Mouse (Mus musculus): ENCODE measurements around the gene Map2k7.
"Not testable (repeated sequence)": the region's sequence is repeated elsewhere in the genome, so short reads cannot be mapped to it uniquely, and the experiment has no call there.

Gene Map2k7

DNA sequence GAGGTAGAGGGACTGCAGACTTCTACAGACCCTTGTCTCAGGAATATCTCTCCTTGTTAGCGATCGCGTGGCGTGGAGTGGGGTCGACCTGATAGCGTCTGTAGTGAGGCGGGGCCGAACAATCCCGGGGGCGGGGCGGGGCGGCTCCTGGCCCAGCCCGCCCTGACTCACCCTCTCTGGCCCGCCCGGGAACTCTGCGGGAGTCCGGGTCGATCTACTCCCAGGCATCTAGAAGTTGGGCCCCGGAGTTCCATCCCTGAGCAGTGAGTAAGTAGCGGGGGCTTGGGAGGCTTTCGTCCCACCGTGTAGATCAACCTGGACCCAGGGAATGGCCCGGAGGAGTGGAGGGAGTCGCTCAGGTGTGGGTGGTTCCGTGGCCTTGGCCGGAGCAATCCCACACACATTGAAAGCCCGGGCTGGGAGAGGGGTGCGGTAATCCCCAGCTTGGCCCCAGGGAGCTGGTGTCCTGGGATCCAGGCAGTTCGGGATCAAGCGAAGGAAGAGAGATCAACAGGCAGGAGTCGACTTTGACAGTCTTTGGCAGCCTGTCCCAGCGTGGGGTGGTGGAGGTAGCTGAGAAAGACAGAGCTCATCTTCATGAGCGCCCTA, 11.7 kb upstream of the Map2k7 start, which contains the start of gene Lrrc8e:
Lrrc8e (plus strand) TSS at position 89 of the 609 bp plus-strand sequence.
- no peak for DNase-seq (ENCODE audit: low spot score in 2 of 2)

DNA sequence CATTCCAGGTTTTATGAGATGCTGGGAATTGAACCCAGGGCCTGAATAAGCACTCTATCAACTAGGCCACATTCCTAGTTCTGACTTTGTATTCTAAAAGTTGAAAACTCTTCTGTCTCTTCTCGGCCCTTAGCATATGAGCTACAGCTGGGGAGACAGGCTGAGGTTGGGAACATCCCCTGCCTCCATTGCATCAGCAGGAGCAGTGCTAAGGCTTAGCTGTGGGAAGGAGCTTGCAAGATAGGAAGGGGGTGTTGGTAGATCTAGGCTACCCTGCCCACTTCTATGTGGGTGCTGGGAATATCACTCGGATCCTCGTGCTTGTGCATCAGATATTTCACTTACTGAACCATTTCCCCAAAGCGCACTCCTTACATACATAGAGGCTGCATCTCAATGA, 10.6 kb upstream of the Map2k7 start:
- no peak for DNase-seq (ENCODE audit: low spot score in 2 of 2)

DNA sequence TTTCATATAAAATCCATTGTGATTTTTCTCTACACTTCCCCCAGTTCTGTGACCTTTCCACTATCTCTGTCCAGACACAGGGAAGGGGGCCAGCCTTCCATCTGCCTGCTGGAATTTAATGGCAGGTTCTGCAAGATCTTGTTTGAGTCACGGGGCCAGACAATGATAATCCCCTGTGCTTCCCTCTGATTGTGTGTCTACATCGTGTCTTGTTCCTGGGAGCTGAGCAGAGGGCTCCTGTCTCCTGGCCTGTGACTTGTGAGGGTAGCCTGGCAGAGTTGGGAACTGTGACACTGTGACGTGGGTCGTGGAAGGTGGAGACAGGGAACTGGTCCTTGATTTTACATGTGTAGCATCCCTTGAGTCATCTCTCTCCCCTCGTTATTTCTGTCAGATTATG, 8.8 kb upstream of the Map2k7 start:
- no peak for DNase-seq (ENCODE audit: low spot score in 2 of 2)

DNA sequence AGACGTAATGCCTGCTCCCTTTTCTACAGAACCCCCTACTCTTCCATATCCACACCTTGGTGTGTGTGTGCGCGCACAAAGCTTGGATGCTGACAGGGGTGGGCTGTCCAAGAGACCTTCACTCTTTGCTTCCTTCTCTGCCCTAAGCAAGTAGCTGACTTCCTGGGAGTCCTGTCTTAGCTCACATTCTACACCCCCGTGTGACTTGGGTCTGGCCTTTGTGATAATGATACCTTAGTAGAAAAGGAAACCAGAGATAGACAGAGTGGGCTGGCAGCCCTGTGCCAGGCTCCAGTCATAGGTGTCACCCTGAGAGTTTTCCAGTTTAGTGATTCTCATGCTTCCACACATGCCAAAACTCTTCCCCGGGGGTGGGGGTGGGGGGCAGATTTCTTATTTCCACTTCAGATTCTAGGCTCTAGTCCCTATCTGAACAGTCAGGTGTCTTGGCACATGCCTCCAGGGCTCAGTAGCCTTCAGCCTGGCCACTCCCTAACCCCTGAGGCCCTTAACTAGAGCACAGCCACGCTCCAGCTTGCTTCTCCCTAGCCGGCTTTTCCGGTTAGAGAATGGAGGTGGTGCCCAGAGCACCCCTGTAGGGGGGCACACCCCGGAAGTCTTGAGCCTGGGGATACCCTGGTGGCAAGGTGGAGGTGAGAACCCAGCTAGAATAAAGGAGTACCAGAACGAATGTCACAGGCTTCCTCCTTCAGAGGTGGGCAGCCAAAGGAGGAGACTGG, 7.8 kb upstream of the Map2k7 start:
- DNase-seq (ENCODE audit: low spot score in 2 of 2) = no peak

DNA sequence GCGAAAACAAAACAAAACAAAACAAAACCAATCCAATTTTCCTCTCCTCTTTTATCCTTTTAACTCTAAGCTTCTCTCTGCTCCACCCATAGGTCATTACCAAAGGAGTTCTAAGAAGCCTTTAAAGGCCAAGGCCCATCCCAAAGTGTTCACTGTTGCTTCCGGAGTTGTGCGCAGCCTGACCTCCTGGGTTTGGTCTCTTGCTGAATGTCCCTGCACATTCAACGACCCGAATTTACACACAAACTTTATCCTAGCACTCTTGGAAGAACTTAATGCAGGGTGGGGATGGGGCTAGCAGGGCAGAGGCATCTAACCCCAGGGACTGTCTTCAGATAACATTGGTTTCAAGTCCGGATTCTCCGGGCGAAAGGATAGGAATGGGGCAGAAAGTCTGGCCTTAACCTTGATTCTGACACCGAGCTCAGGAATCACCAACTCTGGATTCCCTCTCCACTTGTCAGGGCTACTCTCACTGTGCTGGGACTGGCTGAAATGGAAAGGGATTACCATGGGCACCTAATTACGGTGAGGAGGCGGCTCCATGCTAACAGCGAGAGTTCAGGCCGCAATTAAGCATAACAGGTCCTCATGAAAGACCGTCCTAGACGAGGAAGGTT, 616 bp upstream of the Map2k7 start:
- DNase-seq (ENCODE audit: low spot score in 2 of 2) = no peak

DNA sequence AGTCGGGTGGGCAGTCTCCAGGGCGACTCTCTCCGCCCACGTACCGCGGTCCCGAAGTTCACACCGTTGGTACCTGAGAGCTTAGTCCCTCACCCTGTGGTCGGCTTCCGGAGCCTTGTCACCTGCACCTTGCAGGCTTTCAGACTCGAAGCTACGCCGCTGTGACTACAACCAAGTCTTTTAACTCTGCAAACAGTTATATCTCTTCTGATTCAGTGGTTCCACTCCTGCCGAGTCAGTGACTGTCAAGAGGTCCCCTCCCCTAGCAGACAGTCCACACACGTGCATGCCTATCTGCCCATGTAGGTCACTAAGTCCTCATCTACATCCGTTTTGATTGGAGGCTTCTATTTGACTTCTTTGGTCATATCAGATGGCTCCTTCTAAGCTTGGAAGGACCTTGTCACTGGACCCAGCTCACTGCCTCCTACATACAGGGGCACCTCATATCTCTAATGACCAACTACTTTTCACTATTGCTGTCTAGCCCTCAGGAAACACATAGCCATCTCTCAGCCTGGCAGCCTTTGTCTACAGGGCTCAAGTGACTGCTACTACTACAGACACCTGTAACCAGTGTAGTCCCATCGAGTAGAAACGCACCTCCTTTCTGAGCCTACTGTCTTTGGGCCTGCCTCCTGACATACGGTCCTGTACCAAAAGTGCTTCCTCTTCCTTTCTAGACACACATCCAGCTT, 802 bp downstream of the Map2k7 start:
- no peak for DNase-seq (ENCODE audit: low spot score in 2 of 2)

DNA sequence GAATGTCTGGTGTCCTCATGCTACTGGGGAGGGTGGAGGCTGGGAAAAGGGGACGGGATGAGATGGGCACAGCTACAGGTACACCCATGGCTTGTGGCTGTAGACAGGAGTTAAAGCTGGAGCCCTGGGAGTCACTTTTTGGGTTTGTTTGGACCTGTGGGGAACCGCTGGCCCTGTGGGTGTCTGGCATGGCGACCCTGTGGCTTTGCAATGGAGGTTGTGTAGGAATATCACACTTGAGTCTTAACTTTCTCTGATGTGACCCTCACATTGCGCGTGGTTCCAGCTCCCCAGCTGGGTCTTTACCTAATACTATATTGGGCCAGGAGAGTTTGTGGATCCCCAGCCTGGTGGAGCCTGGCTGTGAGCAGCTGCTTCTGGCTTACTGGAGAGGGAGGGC, 6.5 kb downstream of the Map2k7 start:
- no peak for DNase-seq (ENCODE audit: low spot score in 2 of 2)

DNA sequence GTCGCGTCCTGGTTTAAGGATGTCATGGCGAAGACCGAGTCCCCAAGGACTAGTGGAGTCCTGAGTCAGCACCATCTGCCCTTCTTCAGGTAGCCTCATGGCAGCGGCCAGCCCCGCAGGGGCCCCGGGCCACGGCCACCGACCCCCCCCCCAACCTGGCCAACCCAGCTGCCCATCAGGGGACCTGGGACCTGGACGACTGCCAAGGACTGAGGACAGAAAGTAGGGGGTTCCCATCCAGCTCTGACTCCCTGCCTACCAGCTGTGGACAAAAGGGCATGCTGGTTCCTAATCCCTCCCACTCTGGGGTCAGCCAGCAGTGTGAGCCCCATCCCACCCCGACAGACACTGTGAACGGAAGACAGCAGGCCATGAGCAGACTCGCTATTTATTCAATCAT, 7.2 kb downstream of the Map2k7 start:
- no peak for DNase-seq (ENCODE audit: low spot score in 2 of 2)

DNA sequence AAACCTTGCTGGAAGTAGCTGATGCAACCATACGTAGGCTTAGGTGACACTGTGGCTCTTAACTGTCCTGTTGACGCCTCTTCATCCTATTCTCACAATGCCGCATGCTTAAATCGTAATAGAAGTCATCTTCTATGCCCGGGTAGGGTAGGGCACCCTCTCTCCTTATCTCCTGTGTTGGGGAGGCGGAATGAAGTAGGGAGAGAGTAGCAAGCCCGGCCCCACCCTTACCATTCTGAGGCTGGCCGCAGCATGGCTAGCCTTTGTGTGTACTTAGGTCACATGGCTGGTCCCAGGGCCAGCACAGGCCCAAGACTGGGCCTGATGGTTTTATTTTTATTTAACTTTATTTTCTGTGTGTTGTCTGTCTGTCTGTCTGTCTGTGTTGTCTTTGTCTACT, 8.7 kb downstream of the Map2k7 start:
- no peak for DNase-seq (ENCODE audit: low spot score in 2 of 2)

DNA sequence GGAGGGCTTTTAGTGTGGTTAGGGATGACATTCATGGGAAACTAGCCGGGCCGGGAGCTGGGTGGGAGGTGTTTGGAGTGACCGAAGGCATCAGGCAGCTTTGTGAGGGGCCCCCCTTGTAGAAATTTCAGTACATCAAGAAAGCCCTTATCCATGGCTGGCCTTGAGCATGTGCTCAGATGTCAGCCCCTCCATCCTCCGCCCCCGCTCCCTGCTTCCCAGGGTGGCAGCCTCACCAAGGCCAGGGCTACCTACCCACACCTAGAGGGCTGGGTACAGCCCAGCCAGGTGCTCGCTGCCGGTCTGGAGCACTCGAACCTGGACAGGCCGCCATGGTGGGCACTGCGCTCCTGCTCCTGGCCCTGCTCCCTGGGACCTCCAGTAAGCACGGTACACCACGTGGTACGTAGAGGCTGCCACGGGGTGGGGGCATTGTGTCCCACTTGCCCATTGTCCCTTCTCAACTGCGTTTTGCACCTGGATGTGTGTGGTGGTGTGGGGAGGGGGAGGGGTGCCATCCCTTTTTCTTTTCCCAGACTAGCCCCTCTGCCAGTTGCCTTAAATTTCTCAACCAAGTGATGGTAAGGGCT, 9.5 kb downstream of the Map2k7 start, which contains the start of gene Tgfbr3l:
Tgfbr3l (plus strand) TSS at position 264 of the 590 bp plus-strand sequence.
- no peak for DNase-seq (ENCODE audit: low spot score in 2 of 2)

DNA sequence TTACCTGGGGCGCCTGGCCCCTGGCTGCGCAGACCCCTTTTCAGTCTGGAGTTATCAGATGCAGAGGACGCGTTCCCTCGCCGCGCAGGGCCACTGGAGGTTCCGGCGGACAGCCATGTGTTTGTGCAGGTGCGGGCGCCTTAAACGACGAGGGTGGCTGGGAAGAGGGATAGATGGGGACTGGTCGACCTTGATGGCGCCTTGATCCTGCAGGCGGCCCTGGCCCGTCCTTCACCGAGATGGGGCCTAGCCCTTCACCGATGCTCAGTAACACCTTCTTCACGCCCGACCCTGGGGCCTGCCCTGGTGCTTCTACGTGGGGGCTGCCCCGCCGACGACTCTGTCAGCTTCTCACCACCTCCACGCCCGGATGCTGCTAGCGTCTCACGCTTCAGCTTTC, 10.7 kb downstream of the Map2k7 start:
- DNase-seq (ENCODE audit: low spot score in 2 of 2) = peak in 1 of 2 experiments; percentile 2

DNA sequence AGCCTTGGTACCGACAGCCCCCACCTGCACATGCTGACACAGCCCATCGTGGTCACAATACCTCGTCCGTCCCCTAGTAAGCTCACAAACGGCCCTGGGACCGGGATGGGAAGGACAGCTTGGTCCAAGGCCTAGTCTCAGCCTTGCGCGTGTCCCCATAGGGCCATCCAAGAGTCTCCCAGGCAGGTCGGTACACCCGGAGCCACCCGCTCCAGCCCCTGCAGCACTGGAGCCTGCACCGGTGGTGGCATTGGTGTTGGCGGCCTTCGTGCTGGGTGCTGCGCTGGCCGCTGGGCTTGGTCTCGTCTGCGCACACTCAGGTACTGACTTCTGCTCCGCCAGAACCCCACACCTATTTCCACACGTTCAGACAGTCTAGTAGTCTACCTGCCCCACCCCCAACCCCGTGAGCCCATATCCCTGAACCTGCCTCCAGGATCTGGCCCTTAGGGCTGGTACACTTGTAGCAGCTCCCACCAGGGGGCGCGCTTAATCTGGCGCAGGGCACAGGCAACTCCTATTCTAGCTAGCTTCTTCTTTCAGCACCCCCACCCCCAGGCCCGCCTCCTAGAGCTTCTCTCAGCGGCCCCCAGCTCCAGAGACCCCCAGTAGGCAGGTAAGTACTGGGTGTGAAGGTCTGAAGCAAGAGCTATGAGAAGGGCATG, 11.9 kb downstream of the Map2k7 start:
- DNase-seq (ENCODE audit: low spot score in 2 of 2) = peak; percentile 72 to 85

DNA sequence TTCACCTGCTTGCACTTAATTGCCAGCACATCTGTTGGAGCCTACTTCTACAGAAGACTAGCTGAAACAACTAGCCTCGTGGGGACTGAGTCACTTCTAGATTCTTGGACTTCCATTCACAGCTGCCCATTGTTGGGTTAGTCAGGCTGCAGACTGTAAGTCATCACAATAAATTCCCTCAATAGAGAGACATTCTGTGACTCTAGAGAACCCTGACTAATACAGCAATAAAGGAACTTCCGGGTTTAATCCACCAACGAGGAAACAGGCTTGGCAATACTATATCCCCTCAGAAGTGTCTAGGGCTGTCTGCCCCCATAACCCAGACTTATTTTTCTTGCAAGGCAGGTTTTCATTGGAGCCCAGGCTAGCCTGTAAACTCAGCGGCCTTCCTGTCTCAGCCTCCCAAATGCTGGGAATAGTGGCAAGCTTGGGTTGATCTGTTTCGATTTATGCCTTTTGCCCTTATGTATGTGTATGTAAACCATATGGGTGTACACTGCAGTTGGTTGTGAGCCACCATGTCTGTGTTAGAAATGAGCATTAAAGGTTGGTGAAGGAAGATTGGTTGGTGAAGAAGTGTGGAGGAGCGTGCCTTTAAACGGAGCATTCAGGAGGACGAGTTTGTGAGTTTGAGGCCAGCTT, 13.7 kb downstream of the Map2k7 start:
- DNase-seq (ENCODE audit: low spot score in 2 of 2) = no peak

DNA sequence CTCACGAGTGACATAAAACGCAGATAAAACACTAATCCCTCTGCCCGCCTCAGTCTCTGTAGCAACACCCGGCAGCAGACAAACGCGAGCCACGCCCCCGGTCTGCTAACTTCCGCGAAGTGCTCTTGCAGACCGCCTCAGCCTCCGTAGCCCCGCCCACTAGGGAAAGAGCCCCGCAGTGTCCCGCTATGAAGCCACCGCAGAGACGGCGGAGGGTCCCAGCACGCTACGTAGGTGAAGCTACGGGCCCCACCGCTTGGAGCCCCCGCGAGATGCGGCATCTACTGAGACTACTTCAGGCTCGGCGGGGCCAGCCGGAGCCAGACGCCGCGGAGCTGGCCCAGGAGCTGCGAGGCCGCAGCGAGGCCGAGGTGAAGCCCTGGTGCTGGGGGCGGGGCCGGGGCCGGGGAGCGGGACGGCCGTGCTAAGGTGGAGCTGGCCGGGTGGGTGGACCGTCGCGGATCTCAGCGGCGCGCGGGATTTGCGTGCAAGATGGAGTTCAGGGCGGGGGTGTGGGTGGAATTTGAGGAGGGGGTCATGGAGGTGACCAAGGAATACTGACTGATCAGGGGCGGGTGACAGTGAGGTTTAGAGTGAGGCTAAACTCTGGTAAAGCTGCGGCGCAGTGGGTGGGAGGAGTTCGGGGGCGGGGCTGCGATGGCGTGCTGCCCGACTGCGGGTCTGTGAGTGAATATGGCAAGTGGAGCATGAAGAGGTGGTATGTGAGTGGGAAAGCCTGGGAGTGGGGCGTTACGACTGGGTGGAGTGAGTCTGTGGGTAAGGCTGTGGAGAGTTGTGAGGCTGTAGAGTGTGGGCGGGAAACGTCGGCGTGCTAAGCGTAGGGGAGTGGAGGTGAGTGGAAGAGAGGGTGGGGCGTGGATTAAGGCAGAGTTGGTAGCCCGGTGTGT, 14.6 kb downstream of the Map2k7 start, which contains the start of gene Snapc2:
Snapc2 (plus strand) TSS at position 147 of the 908 bp plus-strand sequence.
- peak; percentile 92 to 94 for DNase-seq (ENCODE audit: low spot score in 2 of 2)

DNA sequence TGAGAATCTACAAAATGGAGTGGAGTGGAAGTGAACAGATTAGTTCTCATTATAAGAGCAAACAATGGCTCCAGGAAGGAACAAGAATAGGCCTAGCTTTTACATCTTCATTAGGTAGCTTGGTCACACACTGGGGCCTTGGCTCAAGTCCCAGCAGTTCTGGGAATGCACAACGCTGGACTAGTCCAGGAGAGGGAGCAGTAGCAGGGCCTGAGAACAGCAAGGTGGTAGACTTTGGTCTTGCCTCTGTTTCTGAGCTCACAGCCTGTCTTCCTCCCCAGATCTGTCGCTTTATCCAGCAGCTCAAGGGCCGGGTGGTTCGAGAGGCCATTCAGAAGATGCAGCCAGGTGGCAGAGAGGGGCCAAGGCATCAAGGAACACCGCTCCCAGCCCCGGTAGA, 15.5 kb downstream of the Map2k7 start:
- no peak for DNase-seq (ENCODE audit: low spot score in 2 of 2)

DNA sequence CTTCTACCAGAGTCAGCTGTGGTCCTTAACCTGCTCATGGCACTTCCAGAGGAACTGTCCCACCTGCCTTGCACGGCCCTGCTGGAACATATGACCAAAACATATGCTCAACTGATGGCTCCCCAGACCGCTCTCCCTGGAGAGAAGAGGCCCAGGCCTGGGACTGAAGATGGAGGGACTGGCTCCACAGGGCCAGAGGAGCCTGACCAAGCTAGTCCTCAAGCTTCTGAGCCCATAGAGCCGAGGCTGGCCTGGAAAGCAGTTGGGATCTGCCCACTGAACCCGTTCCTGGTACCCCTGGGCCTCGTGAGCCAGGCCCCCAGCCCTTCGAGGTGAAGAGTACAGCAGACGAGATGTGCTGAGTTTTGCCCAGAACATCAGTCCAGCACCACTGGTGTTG, 16.9 kb downstream of the Map2k7 start:
- DNase-seq (ENCODE audit: low spot score in 2 of 2) = not testable (repeated sequence)

DNA sequence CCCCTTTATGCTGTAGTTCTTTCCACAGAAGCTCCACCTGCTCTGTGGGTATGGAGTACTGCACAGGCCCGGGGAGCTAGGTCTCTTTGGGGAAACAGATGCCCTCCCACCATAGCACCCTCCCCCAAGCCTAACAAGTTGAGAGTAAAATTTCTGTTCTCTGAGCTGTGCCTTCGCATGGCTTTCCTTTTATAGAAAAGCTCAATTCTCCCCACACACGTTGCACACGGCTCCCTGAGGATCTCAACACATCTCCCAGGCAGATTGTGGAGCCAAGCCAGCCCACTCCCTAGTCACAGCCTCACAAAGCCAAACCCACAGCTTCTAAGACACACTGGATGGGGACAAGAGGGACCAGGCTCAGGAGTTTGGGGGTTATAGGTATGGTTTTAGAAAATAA, 18.4 kb downstream of the Map2k7 start:
- DNase-seq (ENCODE audit: low spot score in 2 of 2) = no peak

DNA sequence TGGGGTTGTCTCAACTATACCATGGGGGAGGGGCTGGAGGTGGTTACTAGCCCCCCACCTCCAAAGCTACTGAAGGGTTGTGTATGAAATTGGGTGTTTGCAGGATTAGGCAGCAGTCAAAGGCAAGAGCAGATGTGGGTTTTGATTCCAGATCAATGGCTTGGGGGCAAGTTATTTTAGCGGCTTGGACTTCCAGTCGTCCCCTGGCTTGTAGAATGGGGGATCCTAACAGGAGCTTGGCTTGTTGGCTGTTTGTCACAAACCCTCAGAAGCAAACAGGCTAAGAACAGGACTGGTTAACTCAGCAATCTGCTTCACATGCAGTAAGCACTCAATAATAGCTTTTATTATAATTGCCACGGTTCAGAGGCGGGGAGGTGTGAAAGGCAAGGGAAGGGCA, 18.8 kb downstream of the Map2k7 start:
- DNase-seq (ENCODE audit: low spot score in 2 of 2) = no peak

DNA sequence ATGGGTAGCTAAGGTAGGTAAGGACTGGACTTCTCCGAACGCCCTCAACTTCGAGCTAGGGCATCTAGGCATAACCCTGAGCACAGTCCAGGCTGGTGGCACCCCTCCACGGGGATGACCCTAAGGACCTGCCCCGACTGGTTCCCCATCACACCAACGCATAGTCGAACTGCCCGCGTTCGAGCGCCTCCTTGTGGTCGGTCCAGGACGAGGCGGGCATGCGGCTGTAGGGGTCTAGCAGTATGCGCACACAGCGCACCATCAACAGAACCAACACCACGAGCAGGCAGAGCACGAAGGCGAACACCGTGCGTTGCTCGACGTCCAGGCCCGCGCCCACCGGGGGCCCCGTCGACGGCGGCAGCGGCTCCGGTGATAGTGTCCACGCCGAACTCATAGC, 19.7 kb downstream of the Map2k7 start:
- DNase-seq (ENCODE audit: low spot score in 2 of 2) = peak; percentile 74 to 84

DNA sequence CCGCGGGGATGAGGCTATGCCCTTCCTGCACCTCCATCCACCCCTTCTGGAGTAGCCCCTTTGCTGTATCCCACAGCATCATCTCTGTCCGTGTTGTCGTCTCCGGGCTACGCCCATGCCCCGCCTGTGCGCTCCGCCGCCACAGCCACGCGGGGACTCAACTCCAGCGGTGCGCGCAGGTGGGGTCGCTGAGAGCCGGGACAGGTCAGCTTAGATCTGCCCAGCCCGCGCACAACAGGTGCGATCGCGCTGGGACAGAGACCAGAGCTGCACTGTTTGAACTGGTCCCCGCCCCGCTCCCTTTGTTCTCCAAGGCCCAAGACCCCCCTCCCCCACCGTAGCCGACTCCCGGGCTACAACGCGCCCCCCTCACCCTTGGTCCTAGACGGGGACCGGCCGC, 20.1 kb downstream of the Map2k7 start:
- DNase-seq (ENCODE audit: low spot score in 2 of 2) = peak; percentile 2 to 11
